Mouse (Mus musculus) lung, postnatal 0 days (tissue): Measurements from ENCODE around the gene Il10.

Experiments used
- CTCF ChIP-seq: IDR thresholded peaks from 2 replicates; pipeline ENCODE4 v1.5.1; 2016; ENCODE audit warnings: antibody characterized with exemption, mild to moderate bottlenecking
- EP300 ChIP-seq: IDR thresholded peaks from 2 replicates; pipeline ENCODE4 v1.6.1; 2016; ENCODE audit warnings: antibody characterized with exemption, mild to moderate bottlenecking, control low read depth

DNA sequence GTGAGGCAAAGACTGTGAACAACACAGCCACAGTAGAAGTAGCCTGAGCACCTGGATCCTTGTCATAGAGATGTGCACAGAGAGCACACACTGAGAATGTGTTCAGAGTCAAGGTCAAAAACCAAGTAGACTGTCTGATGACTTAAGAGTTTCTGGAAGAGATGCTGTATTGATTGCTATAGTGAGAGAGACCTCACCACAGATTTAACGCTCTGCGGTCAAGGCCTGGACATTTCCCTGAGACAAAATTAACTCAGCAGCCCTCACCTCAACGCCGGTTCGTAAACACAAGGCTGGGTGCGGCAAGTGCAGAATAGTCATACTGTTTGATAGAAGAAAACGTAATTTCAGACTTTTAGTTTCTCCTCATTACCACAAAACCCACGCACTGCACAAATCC, 7.2 kb upstream of the Il10 start:
- TF ChIP-seq CTCF (no peak), EP300 (no peak)
